Mouse (Mus musculus): ENCODE measurements around the gene Glp2r. TPM values are rescaled to one million over a fixed set of nuclear protein-coding genes. Genes with fewer than 3 reads are reported as not detected.

The Glp2r gene
- polyA plus RNA-seq, 1 experiment from 2014 or later, result not detected

DNA sequence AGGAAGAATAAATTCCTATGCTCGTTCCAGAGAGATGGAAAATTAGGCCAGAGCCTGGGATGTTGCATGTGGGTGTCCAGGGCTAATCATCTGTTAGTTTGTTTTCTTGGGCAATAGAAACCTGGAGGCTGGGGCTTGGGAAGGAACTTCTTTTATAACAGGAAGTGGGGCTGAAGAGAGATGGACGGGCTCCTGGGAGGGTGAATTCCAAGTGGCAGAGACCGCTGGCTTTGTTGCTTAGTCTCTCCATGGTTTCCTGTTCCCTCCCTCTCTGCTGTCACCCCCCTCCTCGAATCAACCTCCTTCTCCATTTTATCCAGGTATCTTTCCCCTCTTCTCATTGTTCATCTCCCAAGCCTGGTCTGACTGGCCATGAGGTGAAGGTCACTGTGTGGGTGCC lies 134.8 kb downstream of the Glp2r start:
- no peak for ATAC-seq (ENCODE audit: low FRiP score)
- Histone ChIP-seq H3K4me3 (replicated peaks; ENCODE audit: low read length) (no peak overlapping the region), H3K27ac (no peak overlapping the region), H3K9me3 (ENCODE audit: control insufficient read depth, low read length) (no peaks in the 10 kb centered on the region), H3K36me3 (replicated peaks; ENCODE audit: control insufficient read depth, insufficient read depth) (no peaks in the 10 kb centered on the region), H3K9ac (no peak overlapping the region), H3K4me2 (replicated peaks) (no peak overlapping the region), H3K4me1 (replicated peaks; ENCODE audit: control insufficient read depth, insufficient read depth, low read length) (no peaks in the 10 kb centered on the region), H3K27me3 (ENCODE audit: control insufficient read depth, insufficient read depth, low read length) (no peaks in the 10 kb centered on the region)
- no peak for DNase-seq (ENCODE audit: low spot score)
- 62% methylated on average over 4 of the region's 4 CpGs for WGBS

GRCm38 (mm10) chr11:67633620-67634229 lies 137.2 kb downstream of the Glp2r start:
- ATAC-seq (ENCODE audit: low FRiP score), result no peak

GRCm38 (mm10) chr11:67632906-67633305 lies 138.0 kb downstream of the Glp2r start:
- no peak overlapping the region for H3K27ac ChIP-seq
- 81% methylated on average over 8 of the region's 8 CpGs for WGBS
- no peaks in the 10 kb centered on the region for H3K36me3 ChIP-seq (replicated peaks; ENCODE audit: control insufficient read depth, insufficient read depth)
- H3K27me3 ChIP-seq (ENCODE audit: control insufficient read depth, insufficient read depth, low read length), result no peaks in the 10 kb centered on the region
- H3K9ac ChIP-seq, result no peak overlapping the region
- no peak overlapping the region for H3K4me2 ChIP-seq (replicated peaks)
- H3K4me1 ChIP-seq (replicated peaks; ENCODE audit: control insufficient read depth, insufficient read depth, low read length), result no peaks in the 10 kb centered on the region
- no peaks in the 10 kb centered on the region for H3K9me3 ChIP-seq (ENCODE audit: control insufficient read depth, low read length)
- DNase-seq (ENCODE audit: low spot score) (no peak), ATAC-seq (ENCODE audit: low FRiP score) (no peak)
- no peak overlapping the region for H3K4me3 ChIP-seq (replicated peaks; ENCODE audit: low read length)

More at GRCm38 (mm10) chr11:67633620-67634229, 137.2 kb downstream of the Glp2r start:
- Histone ChIP-seq H3K4me2 (replicated peaks) (no peak overlapping the region), H3K36me3 (replicated peaks; ENCODE audit: control insufficient read depth, insufficient read depth) (no peaks in the 10 kb centered on the region), H3K9ac (no peak overlapping the region), H3K27ac (no peak overlapping the region), H3K4me3 (replicated peaks; ENCODE audit: low read length) (no peak overlapping the region), H3K9me3 (ENCODE audit: control insufficient read depth, low read length) (no peaks in the 10 kb centered on the region), H3K27me3 (ENCODE audit: control insufficient read depth, insufficient read depth, low read length) (no peaks in the 10 kb centered on the region), H3K4me1 (replicated peaks; ENCODE audit: control insufficient read depth, insufficient read depth, low read length) (no peaks in the 10 kb centered on the region)
- no peak for DNase-seq (ENCODE audit: low spot score)
- WGBS, result 54% methylated on average over 3 of the region's 3 CpGs

- Histone ChIP-seq H3K27me3 (ENCODE audit: control insufficient read depth, insufficient read depth, low read length) (no peaks in the 10 kb centered on the region), H3K27ac (no peak overlapping the region), H3K9me3 (ENCODE audit: control insufficient read depth, low read length) (no peaks in the 10 kb centered on the region), H3K36me3 (replicated peaks; ENCODE audit: control insufficient read depth, insufficient read depth) (no peaks in the 10 kb centered on the region), H3K4me3 (replicated peaks; ENCODE audit: low read length) (no peak overlapping the region), H3K4me2 (replicated peaks) (no peak overlapping the region), H3K9ac (no peak overlapping the region), H3K4me1 (replicated peaks; ENCODE audit: control insufficient read depth, insufficient read depth, low read length) (no peaks in the 10 kb centered on the region)
- ATAC-seq (ENCODE audit: low FRiP score) (no peak), DNase-seq (ENCODE audit: low spot score) (no peak)
- WGBS, result 88% methylated on average over 2 of the region's 2 CpGs
Measured at GRCm38 (mm10) chr11:67628522-67628921, 142.4 kb downstream of the Glp2r start.

GRCm38 (mm10) chr11:67627179-67627578 lies 143.8 kb downstream of the Glp2r start:
- 93% methylated on average over 7 of the region's 7 CpGs for WGBS
- no peak overlapping the region for H3K4me2 ChIP-seq (replicated peaks)
- H3K27me3 ChIP-seq (ENCODE audit: control insufficient read depth, insufficient read depth, low read length), result no peaks in the 10 kb centered on the region
- no peaks in the 10 kb centered on the region for H3K9me3 ChIP-seq (ENCODE audit: control insufficient read depth, low read length)
- DNase-seq (ENCODE audit: low spot score), result no peak
- H3K4me3 ChIP-seq (replicated peaks; ENCODE audit: low read length), result no peak overlapping the region
- ATAC-seq (ENCODE audit: low FRiP score), result no peak
- no peak overlapping the region for H3K9ac ChIP-seq
- no peaks in the 10 kb centered on the region for H3K36me3 ChIP-seq (replicated peaks; ENCODE audit: control insufficient read depth, insufficient read depth)
- H3K4me1 ChIP-seq (replicated peaks; ENCODE audit: control insufficient read depth, insufficient read depth, low read length), result no peaks in the 10 kb centered on the region
- H3K27ac ChIP-seq, result no peak overlapping the region

- H3K4me3 ChIP-seq (replicated peaks; ENCODE audit: low read length), result no peak overlapping the region
- 80% methylated on average over 7 of the region's 7 CpGs for WGBS
- no peaks in the 10 kb centered on the region for H3K4me1 ChIP-seq (replicated peaks; ENCODE audit: control insufficient read depth, insufficient read depth, low read length)
- no peak overlapping the region for H3K9ac ChIP-seq
- no peaks in the 10 kb centered on the region for H3K36me3 ChIP-seq (replicated peaks; ENCODE audit: control insufficient read depth, insufficient read depth)
- ATAC-seq (ENCODE audit: low FRiP score) (no peak), DNase-seq (ENCODE audit: low spot score) (no peak)
- no peak overlapping the region for H3K4me2 ChIP-seq (replicated peaks)
- H3K27ac ChIP-seq, result no peak overlapping the region
- H3K9me3 ChIP-seq (ENCODE audit: control insufficient read depth, low read length), result no peaks in the 10 kb centered on the region
- no peaks in the 10 kb centered on the region for H3K27me3 ChIP-seq (ENCODE audit: control insufficient read depth, insufficient read depth, low read length)
Measured at GRCm38 (mm10) chr11:67622340-67622739, 148.6 kb downstream of the Glp2r start.

- H3K9ac ChIP-seq, result no peak overlapping the region
- H3K36me3 ChIP-seq (replicated peaks; ENCODE audit: control insufficient read depth, insufficient read depth), result no peaks in the 10 kb centered on the region
- DNase-seq (ENCODE audit: low spot score), result no peak
- H3K9me3 ChIP-seq (ENCODE audit: control insufficient read depth, low read length), result no peaks in the 10 kb centered on the region
- no peak overlapping the region for H3K27ac ChIP-seq
- ATAC-seq (ENCODE audit: low FRiP score), result no peak
- H3K4me1 ChIP-seq (replicated peaks; ENCODE audit: control insufficient read depth, insufficient read depth, low read length), result no peaks in the 10 kb centered on the region
- no peak overlapping the region for H3K4me2 ChIP-seq (replicated peaks)
- whole genome bisulfite sequencing, result 85% methylated on average over 13 of the region's 13 CpGs
- no peaks in the 10 kb centered on the region for H3K27me3 ChIP-seq (ENCODE audit: control insufficient read depth, insufficient read depth, low read length)
- H3K4me3 ChIP-seq (replicated peaks; ENCODE audit: low read length), result no peak overlapping the region
Measured at GRCm38 (mm10) chr11:67616557-67617239, 154.3 kb downstream of the Glp2r start.

DNA sequence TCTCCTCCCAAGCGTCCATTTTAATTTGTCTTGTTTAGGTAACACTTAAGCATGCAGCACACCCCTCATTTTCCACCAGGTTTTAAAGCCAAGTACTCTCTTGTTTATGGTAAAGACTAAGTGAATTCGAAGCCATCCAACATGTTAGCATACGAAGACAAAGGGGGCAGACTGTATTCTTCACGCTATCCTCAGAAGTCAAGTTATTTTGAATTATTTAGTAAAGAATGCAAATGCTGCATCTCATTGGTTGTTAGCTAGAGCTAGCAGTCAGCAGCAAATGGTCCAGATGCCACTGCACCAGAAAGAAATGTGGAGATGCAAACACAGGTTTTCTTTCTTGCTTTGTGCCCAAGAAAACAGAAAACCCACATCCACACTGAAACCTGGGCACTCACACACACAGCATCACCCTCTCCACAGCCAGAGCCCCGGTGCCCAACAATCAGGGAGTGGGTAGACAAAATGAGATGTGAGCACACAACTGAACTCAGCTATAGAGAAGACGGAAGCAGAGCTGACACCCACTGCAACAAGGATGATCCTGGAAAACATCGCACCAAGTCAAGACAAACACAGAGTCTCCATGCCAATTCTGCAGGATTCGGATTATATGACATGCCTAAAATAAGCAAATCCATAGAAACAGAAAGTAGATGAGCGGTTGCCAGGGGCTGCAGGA lies 158.7 kb downstream of the Glp2r start:
- H3K4me3 ChIP-seq (replicated peaks; ENCODE audit: low read length), result no peak overlapping the region
- no peaks in the 10 kb centered on the region for H3K4me1 ChIP-seq (replicated peaks; ENCODE audit: control insufficient read depth, insufficient read depth, low read length)
- H3K4me2 ChIP-seq (replicated peaks), result no peak overlapping the region
- no peaks in the 10 kb centered on the region for H3K36me3 ChIP-seq (replicated peaks; ENCODE audit: control insufficient read depth, insufficient read depth)
- peak overlapping the region; percentile 15; the same call in 1 of the 2 replicates for H3K27ac ChIP-seq
- WGBS, result 70% methylated on average over 9 of the region's 9 CpGs
- H3K9ac ChIP-seq, result no peak overlapping the region
- no peaks in the 10 kb centered on the region for H3K9me3 ChIP-seq (ENCODE audit: control insufficient read depth, low read length)
- no peak for DNase-seq (ENCODE audit: low spot score)
- no peaks in the 10 kb centered on the region for H3K27me3 ChIP-seq (ENCODE audit: control insufficient read depth, insufficient read depth, low read length)
- ATAC-seq (ENCODE audit: low FRiP score), result no peak

All from hindbrain, embryonic 14.5 days (tissue).